Comparison of ENCODE assay signal across 8 mouse cellular contexts in the genomic region with DNA sequence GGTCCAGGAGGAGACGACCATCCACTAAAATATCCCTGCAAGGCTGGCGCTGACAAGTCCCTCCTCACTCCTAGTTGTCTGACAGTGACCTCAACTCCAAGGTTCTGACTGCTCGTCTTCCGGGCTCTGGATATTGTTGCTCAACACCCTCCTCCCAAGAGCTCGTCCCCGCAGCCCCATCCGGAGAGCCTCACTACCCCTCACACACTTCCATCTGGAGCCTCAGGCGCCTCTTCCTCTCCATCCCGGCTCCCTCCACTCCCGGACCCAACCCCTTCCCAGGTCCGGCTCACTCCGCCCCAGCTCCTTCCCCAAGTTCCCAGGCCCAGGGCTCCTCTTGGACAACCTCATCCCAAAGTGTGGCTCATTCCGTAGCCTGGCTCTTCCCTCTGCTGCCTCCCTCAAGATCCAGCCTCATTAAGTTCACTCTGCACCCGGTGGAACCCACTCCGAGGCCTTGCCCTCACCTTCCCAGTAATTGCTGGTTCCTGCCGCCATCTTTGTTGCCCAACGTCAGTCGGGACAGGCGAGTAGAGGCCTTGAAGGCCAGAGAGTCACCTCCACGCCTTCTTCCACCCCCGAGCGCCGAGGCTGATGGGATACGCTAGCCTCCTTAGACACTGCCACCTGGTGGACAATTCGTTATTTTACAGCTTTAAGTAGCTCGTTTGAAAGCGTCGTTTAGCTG. TPM values are rescaled to one million over a fixed set of nuclear protein-coding genes. Genes with fewer than 3 reads are reported as not detected.
DNase-seq lines count a peak whose midpoint lies in the region; ATAC-seq lines count a peak whose summit lies in the region.

A gene (minus strand): TSS at position 527 of the 688 bp plus-strand sequence.

- H3K27me3 ChIP-seq in hindbrain, embryonic 16.5 days (replicated peaks; ENCODE audit: control insufficient read depth, insufficient read depth, low read length), result no peaks in the 10 kb centered on the region

- H3K9me3 ChIP-seq in hindbrain, embryonic 16.5 days (ENCODE audit: control insufficient read depth, low read length), result no peaks in the 10 kb centered on the region

- ATAC-seq in hindbrain, embryonic 16.5 days, result peak; percentile 98

- H3K4me1 ChIP-seq in hindbrain, embryonic 16.5 days (ENCODE audit: control insufficient read depth, insufficient read depth, low read depth, low read length), result peaks cover 2% of the 10 kb centered on the region; the same call in 1 of the 2 replicates

- peaks cover 2% of the 10 kb centered on the region; the same call in 1 of the 2 replicates for H3K36me3 ChIP-seq in hindbrain, embryonic 16.5 days (ENCODE audit: control insufficient read depth, insufficient read depth, low read length)
- H3K36me3 ChIP-seq in macrophage (ENCODE audit: inconsistent target), result peaks cover 30% of the 10 kb centered on the region; the same call in 1 of the 2 replicates

- under 1% methylated on average over 28 of the region's 28 CpGs for WGBS in hindbrain, embryonic 16.5 days
- WGBS in macrophage (ENCODE audit: missing documents), result 1% methylated on average over 28 of the region's 28 CpGs

- peak within 1 kb of the TSS; percentile 76 for H3K4me2 ChIP-seq in hindbrain, embryonic 16.5 days (ENCODE audit: low read length)

- H3K4me3 ChIP-seq in hindbrain, embryonic 16.5 days (ENCODE audit: low read length), result peak within 1 kb of the TSS; percentile 65
- peak within 1 kb of the TSS; percentile 99 for H3K4me3 ChIP-seq in macrophage (ENCODE audit: inconsistent target)

- H3K9ac ChIP-seq in hindbrain, embryonic 16.5 days (ENCODE audit: low read depth, low read length), result peak within 1 kb of the TSS; percentile 96

- H3K79me2 ChIP-seq in macrophage (ENCODE audit: inconsistent target), result peaks cover 52% of the 10 kb centered on the region

- DNase-seq in WW6 (ENCODE audit: low read depth, low spot score), result peak; percentile 97
- DNase-seq in cerebellum, postnatal 4 days (ENCODE audit: low spot score in 2 of 2), result peak; percentile 70 to 87
- DNase-seq in gastrocnemius, adult 18-20 months (ENCODE audit: low spot score), result peak; percentile 95
- peak; percentile 90 to 91 for DNase-seq in left cerebral cortex, adult 18-20 months (ENCODE audit: low spot score in 2 of 2)
- DNase-seq in right cerebral cortex, adult 18-20 months, result peak; percentile 94
- DNase-seq in urinary bladder, postnatal 10 days (ENCODE audit: low spot score), result peak; percentile 51

- peak within 1 kb of the TSS; percentile 84 for H3K27ac ChIP-seq in hindbrain, embryonic 16.5 days (ENCODE audit: low read depth, low read length)
- H3K27ac ChIP-seq in macrophage, result peak within 1 kb of the TSS; percentile 96

RNA-seq across cellular contexts. Expression of the gene that starts here (rescaled TPM):
- 10 to 100 TPM; 22.7 to 24.5 TPM for total RNA-seq in gastrocnemius, adult 18-20 months (2021)
- 25.5 and 25.9 TPM in 2 replicates for polyA plus RNA-seq in hindbrain, embryonic 16.5 days (2015; fragmentation: Nextera tagmentation; extraction: Ambion mirVana)
- 10 to 100 TPM; 47.3 to 53.9 TPM for total RNA-seq in left cerebral cortex, adult 18-20 months (2021)
- total RNA-seq in macrophage (2018; cell fraction: chromatin; rRNA removed), result 10 to 100 TPM; 30.2 to 97.8 (median 53.8) TPM
- 10 to 100 TPM; 31.7 to 47.1 (median 40.2) TPM for total RNA-seq in macrophage (2018; cell fraction: cytosol; rRNA removed)
- total RNA-seq in macrophage (2018; cell fraction: nucleus; rRNA removed), result 10 to 100 TPM; 23.7 to 66.1 (median 43.6) TPM
- 27.4 to 75.9 TPM (median 30.2 TPM) in 3 replicates for polyA plus RNA-seq in macrophage (2018)

Comparison
In these comparisons a context has a peak if more than half of its experiments do, and no peak if none do; other contexts are left out.
1. Peak in every context shown above with its lines: DNase-seq, ATAC-seq, H3K4me3 ChIP-seq and H3K27ac ChIP-seq.